Mouse (Mus musculus) forebrain, embryonic 12.5 days (tissue): ENCODE results near the gene Elf5. TPM values are rescaled to one million over a fixed set of nuclear protein-coding genes. Genes with fewer than 3 reads are reported as not detected.

ENCODE experiments used
- ATAC-seq: fragments of 200-750 bp; cut with Nextera tagmentation; 2 replicates; pipeline ENCODE4 v1.8.0; 2017; ENCODE audit warnings: moderate TSS enrichment; ENCODE audit not compliant: low FRiP score
- H3K27ac ChIP-seq: fragments of 300-500 bp; sonication (generic); 2 replicates; pipeline ENCODE4 v1.5.1; 2016; ENCODE audit warnings: mild to moderate bottlenecking
- H3K27me3 ChIP-seq: fragments of 300-500 bp; sonication (generic); 2 replicates; pipeline ENCODE4 v1.6.1; 2016; ENCODE audit warnings: mild to moderate bottlenecking
- H3K36me3 ChIP-seq: fragments of 300-500 bp; sonication (generic); replicated peaks from 2 replicates; pipeline ENCODE4 v1.6.1; 2016; ENCODE audit warnings: mild to moderate bottlenecking
- H3K4me1 ChIP-seq: fragments of 300-500 bp; sonication (generic); 2 replicates; pipeline ENCODE4 v1.6.1; 2016
- H3K4me2 ChIP-seq: fragments of 300-500 bp; sonication (generic); 2 replicates; pipeline ENCODE4 v1.6.1; 2016; ENCODE audit warnings: mild to moderate bottlenecking, moderate library complexity
- H3K4me3 ChIP-seq: fragments of 300-500 bp; sonication (generic); replicated peaks from 2 replicates; pipeline ENCODE4 v1.5.1; 2016; ENCODE audit warnings: mild to moderate bottlenecking
- H3K9ac ChIP-seq: fragments of 300-500 bp; sonication (generic); 2 replicates; pipeline ENCODE4 v1.6.1; 2016; ENCODE audit warnings: mild to moderate bottlenecking
- H3K9me3 ChIP-seq: fragments of 300-500 bp; sonication (generic); 2 replicates; pipeline ENCODE4 v1.6.1; 2016
- WGBS: fragments of 180-500 bp; shearing (Covaris S2); methylation state at CpG from one replicate; pipeline ENCODE4 v1.1.7; 2016; 5-methylcytosine and 5-hydroxymethylcytosine counted together
- polyA plus RNA-seq: library from polyadenylated mRNA; unstranded; fragments of >200 nt; fragmentation: Nextera tagmentation; extraction: Ambion mirVana; gene quantifications from 2 replicates; pipeline ENCODE4 v1.2.1, GENCODE M21; 2016

Gene Elf5
- polyA plus RNA-seq, 1 experiment from 2014 or later, result 0.60 TPM

DNA sequence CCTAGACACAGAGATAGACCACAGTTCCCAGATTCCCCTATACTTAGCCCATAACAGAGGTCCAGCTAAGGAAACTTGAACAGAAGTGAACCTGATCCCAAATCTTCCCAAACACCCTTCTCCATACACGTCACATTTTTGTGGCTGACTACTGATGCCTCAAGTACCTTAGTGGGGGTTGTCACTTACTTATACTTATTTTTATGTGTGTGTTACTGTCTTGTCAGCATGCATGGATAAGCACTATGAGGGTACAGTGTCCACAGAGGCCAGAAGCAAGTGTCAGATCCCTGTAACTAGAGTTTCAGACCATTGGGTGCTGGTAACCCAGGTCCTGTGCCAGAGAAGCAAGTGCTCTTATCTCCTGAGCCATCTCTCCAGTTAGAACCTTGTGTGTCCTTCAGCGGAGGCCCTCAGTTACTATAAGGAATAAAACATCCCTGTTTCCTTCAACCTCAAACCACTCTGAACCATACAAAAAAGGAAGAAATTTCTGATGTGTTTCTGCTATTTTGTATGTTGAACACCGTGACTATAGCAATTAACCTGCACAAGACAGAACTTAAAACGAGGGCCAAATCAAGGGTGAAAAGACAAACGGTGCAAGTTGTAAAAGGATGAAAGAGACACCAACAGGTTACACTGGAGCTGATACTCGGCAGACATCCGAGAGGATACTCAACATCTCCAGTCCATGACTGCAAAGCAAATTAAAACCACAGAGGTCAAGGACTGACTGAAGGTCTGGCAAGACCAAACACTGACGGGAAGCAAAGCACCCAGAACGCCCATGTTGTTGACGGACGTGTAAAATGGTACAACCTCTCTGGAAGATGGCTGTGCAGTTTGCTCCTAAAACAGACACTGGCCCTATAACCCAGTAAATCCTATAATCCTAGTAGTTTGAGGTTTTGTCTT is 70.1 kb downstream of the Elf5 start:
- Histone ChIP-seq H3K27me3 (no peaks in the 10 kb centered on the region), H3K9ac (no peak overlapping the region), H3K36me3 (no peaks in the 10 kb centered on the region), H3K27ac (no peak overlapping the region), H3K4me3 (no peak overlapping the region), H3K4me1 (peaks cover 27% of the 10 kb centered on the region), H3K4me2 (no peak overlapping the region), H3K9me3 (no peaks in the 10 kb centered on the region)
- 89% methylated on average over 11 of the region's 11 CpGs for WGBS
- ATAC-seq, result no peak

- Histone ChIP-seq H3K27me3 (no peaks in the 10 kb centered on the region), H3K9me3 (no peaks in the 10 kb centered on the region), H3K4me2 (peak overlapping the region; percentile 65), H3K9ac (no peak overlapping the region), H3K4me3 (peak overlapping the region; percentile 59), H3K4me1 (peaks cover 27% of the 10 kb centered on the region), H3K36me3 (no peaks in the 10 kb centered on the region), H3K27ac (no peak overlapping the region)
- 90% methylated on average over 7 of the region's 7 CpGs for WGBS
- ATAC-seq, result no peak
These were observed 71.9 kb downstream of the Elf5 start for GRCm38 (mm10) chr2:103483289-103483985.

GRCm38 (mm10) chr2:103483986-103484520 is 72.6 kb downstream of the Elf5 start:
- Histone ChIP-seq H3K4me1 (peaks cover 27% of the 10 kb centered on the region), H3K9me3 (no peaks in the 10 kb centered on the region), H3K4me2 (peak overlapping the region; percentile 65), H3K27ac (no peak overlapping the region), H3K9ac (peak overlapping the region; percentile 70), H3K36me3 (no peaks in the 10 kb centered on the region), H3K27me3 (no peaks in the 10 kb centered on the region), H3K4me3 (peak overlapping the region; percentile 59)
- 44% methylated on average over 5 of the region's 5 CpGs for WGBS
- ATAC-seq, result no peak

DNA sequence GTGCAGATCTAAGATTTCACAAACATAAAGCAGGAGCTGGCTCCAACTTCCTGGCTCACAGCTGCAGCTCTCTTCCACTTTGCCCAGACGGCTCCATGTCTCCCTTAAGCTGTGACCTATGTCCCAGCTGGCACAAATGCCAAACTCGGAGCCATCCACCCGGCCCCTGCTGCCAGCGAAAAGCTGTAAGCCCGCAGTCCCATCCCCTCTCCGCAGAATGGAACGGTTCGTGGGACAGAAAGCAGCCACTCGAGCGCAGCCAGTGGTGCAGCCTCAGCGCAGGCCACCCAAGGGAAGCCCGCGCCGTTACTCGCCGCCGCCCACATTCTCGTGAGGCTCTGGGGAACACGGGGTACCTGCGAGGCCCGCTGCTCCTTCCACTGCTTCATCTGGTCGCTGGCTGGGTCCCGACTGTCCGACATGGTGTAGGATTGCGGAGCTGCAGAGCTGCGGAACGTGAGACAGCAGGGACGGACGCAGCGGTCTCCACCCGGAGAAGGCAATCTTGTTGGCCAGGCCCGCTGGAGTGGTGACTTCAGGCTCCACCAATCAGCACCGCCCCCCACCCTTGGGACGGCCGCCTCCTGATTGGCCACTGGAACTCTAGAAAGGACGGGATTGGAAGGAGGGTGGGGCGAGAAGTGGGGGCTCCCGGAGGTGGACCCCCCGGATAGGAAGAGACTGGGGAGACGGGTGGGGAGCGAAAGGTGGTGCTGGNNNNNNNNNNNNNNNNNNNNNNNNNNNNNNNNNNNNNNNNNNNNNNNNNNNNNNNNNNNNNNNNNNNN is 73.3 kb downstream of the Elf5 start, which contains the start of gene Cat:
Gene Cat (minus strand): TSS at position 544 of the 785 bp plus-strand sequence.
- H3K27ac ChIP-seq, result peak within 1 kb of the TSS; percentile 92
- H3K36me3 ChIP-seq, result no peaks in the 10 kb centered on the region
- ATAC-seq, result peak; percentile 100
- H3K4me1 ChIP-seq, result peaks cover 27% of the 10 kb centered on the region
- peak within 1 kb of the TSS; percentile 59 for H3K4me3 ChIP-seq
- peak within 1 kb of the TSS; percentile 70 for H3K9ac ChIP-seq
- no peaks in the 10 kb centered on the region for H3K9me3 ChIP-seq
- no peaks in the 10 kb centered on the region for H3K27me3 ChIP-seq
- 1% methylated on average over 41 of the region's 41 CpGs for WGBS
- H3K4me2 ChIP-seq, result peak within 1 kb of the TSS; percentile 65

- H3K27ac ChIP-seq, result no peak overlapping the region
- no peaks in the 10 kb centered on the region for H3K27me3 ChIP-seq
- no peak for ATAC-seq
- no peaks in the 10 kb centered on the region for H3K9me3 ChIP-seq
- H3K4me3 ChIP-seq, result no peak overlapping the region
- no peak overlapping the region for H3K4me2 ChIP-seq
- no peaks in the 10 kb centered on the region for H3K4me1 ChIP-seq
- WGBS, result 86% methylated on average over 4 of the region's 4 CpGs
- H3K9ac ChIP-seq, result no peak overlapping the region
- no peaks in the 10 kb centered on the region for H3K36me3 ChIP-seq
These were observed 81.0 kb downstream of the Elf5 start for GRCm38 (mm10) chr2:103492526-103492925.

DNA sequence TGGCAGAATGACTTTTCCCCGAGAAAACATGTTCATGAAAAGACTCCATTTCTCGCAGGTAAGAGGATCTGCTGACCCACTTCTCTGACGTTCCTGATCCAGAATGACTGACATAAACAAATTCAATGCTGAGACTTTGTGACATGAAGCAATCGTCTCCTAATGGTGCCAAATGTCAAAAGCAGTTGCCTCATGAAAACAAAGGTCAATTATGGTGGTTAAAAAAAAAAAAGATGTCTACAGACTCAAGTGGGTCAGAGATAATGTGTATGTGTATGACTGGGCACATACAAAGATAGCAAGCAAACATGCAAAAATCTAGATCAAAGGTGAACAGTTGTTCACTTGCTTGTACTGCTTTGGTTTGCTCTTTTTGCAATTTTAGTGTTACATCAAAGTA is 82.3 kb downstream of the Elf5 start:
- no peak overlapping the region for H3K27ac ChIP-seq
- 75% methylated on average over 4 of the region's 4 CpGs for WGBS
- no peak for ATAC-seq

DNA sequence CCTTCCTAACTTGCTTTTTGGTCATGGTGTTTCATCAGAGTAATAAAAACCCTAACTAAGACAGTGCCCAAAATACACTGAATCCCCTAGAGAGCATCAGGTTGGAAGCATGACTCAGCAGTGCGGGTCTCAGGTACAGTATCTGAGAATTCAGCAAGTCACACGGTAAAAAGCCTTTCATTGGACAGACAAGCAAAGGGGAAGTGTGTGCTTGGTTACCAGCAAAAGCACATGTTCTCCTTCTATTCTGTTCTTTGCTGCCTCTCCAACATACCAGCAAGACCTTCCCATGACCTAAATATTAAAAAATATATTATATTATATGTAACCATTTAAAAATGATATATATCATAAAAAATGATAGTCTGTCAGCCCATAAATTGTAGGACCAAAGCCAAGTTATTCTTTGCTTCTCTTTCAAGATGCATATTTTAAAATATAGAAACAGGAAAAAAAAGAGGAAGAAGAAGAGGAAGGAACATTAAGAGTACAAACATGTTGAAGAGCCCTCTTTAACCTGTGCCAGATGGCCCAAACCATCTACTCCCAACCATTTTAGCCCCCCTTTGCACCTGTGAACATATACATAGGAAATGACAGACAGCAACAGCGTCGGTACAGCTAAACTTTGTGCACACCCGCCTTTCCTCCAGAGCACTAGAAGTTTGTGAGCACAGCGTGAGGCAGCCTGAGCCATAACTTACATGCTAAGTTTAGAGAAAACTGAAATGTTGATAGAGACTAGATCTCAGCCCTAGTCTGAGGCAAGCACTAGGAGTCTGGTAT is 84.3 kb downstream of the Elf5 start:
- Histone ChIP-seq H3K4me3 (no peak overlapping the region), H3K4me2 (no peak overlapping the region), H3K27me3 (no peaks in the 10 kb centered on the region), H3K27ac (no peak overlapping the region), H3K9me3 (no peaks in the 10 kb centered on the region), H3K9ac (no peak overlapping the region), H3K36me3 (no peaks in the 10 kb centered on the region), H3K4me1 (no peaks in the 10 kb centered on the region)
- WGBS, result 92% methylated on average over 6 of the region's 6 CpGs
- ATAC-seq, result no peak

More for the DNA sequence above, 82.3 kb downstream of the Elf5 start:
- Histone ChIP-seq H3K9me3 (no peaks in the 10 kb centered on the region), H3K36me3 (no peaks in the 10 kb centered on the region), H3K4me2 (no peak overlapping the region), H3K9ac (no peak overlapping the region), H3K4me3 (no peak overlapping the region), H3K4me1 (no peaks in the 10 kb centered on the region), H3K27me3 (no peaks in the 10 kb centered on the region)

Other genes with a start within 250 kb of the Elf5 start
- gene Ehf, start 108.4 kb upstream of the Elf5 start, polyA plus RNA-seq, result 0.22 and 0.73 TPM in 2 replicates
- 93.8 and 103 TPM in 2 replicates for gene Cat, start 73.5 kb downstream of the Elf5 start, polyA plus RNA-seq
- 14.9 and 15.7 TPM in 2 replicates for gene Abtb2, start 154.6 kb downstream of the Elf5 start, polyA plus RNA-seq